Comparison of ENCODE assay signal across 9 mouse cellular contexts in the genomic region with DNA sequence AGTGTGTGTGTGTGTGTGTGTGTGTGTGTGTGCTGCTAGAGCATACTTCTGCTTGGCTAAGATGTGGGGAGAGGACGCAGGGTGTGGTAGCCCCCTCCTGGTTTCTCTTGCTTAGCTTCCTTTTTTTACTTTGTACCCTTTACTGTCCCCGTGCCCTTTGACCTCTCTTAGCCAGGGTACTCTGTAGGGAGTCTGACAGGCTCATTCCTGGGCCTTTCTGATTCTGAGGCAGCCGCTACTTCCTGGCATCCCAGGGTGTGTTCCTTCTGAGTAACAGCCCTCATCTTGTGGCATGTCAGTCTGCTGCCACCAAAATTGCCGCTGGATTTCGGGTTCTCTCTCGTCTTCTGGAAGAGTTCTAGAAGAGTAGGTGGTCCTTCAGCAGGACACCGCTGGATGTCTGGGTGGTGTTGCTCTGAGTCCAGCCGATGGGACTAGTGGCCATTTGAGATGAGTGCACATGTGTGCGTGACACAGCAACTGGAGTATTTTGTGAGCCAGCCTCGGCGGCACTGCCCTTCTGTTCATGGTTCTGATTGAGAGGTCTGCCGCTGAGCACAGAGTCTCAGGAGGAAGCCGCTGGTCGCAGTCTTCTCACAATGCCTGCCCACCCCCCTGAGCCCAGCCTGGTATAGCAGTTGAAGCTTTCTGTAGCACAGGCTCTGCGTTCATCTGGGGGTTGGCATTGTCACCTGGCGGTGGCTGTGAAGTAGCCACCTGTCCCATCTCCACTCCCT. TPM values are rescaled to one million over a fixed set of nuclear protein-coding genes. Genes with fewer than 3 reads are reported as not detected.
DNase-seq lines count a peak whose midpoint lies in the region; ATAC-seq and TF ChIP-seq lines count a peak whose summit lies in the region.
"Had no signal": no experiment of that assay in that cellular context is flagged by ENCODE, and none has a peak within 500 bp of the region (broad histone marks: within the 10 kb centered on the region; RNA-seq: fewer than 3 reads in every experiment).

No protein-coding gene starts in this region.

- H3K9ac ChIP-seq in lung, embryonic 14.5 days, result peak overlapping the region; percentile 41
- H3K9ac ChIP-seq in hindbrain, embryonic 11.5 days (ENCODE audit: low read depth, low read length), result peak overlapping the region; percentile 37

- 16% methylated on average over 16 of the region's 16 CpGs for WGBS in lung, embryonic 14.5 days
- WGBS in hindbrain, embryonic 11.5 days, result 8% methylated on average over 16 of the region's 16 CpGs
- WGBS in midbrain, embryonic 10.5 days, result 12% methylated on average over 16 of the region's 16 CpGs

- TF ChIP-seq POLR2A in cortical plate, adult 2 months (IDR thresholded peaks at IDR 0.05; ENCODE audit: extremely low read depth, insufficient read depth, low read length), result no peak

- H3K27ac ChIP-seq in lung, embryonic 14.5 days (ENCODE audit: low read depth), result peak overlapping the region; percentile 86
- H3K27ac ChIP-seq in cortical plate, adult 2 months (ENCODE audit: insufficient read depth, low read length), result peak overlapping the region; percentile 85
- peak overlapping the region; percentile 86 for H3K27ac ChIP-seq in hindbrain, embryonic 11.5 days (ENCODE audit: low read depth, low read length)
- peak overlapping the region; percentile 85 for H3K27ac ChIP-seq in midbrain, embryonic 10.5 days (replicated peaks)

- no peaks in the 10 kb centered on the region for H3K27me3 ChIP-seq in lung, embryonic 14.5 days (ENCODE audit: insufficient read depth, low read length)
- H3K27me3 ChIP-seq in hindbrain, embryonic 11.5 days (ENCODE audit: control insufficient read depth, insufficient read depth, low read length), result no peaks in the 10 kb centered on the region
- no peaks in the 10 kb centered on the region for H3K27me3 ChIP-seq in midbrain, embryonic 10.5 days (ENCODE audit: low read depth, poor library complexity, severe bottlenecking)

- DNase-seq in lung, embryonic 14.5 days, result no peak
- DNase-seq in lung, postnatal 25 days (ENCODE audit: low spot score), result no peak
- peak; percentile 45 for DNase-seq in hindbrain, embryonic 11.5 days (ENCODE audit: low spot score)
- peak; percentile 42 for DNase-seq in midbrain, embryonic 10.5 days (ENCODE audit: low spot score)
- DNase-seq in urinary bladder, postnatal 14 days (ENCODE audit: low spot score), result no peak
- DNase-seq in gastrocnemius, adult 8-10 months (ENCODE audit: low spot score in 2 of 2), result no peak
- no peak for DNase-seq in layer of hippocampus, adult 18-20 months (ENCODE audit: low spot score in 2 of 2)

- H3K4me2 ChIP-seq in lung, embryonic 14.5 days, result peak overlapping the region; percentile 54
- H3K4me2 ChIP-seq in hindbrain, embryonic 11.5 days (replicated peaks; ENCODE audit: low read depth, low read length), result peak overlapping the region; percentile 21; the same call in 1 of the 2 replicates

- H3K9me3 ChIP-seq in lung, embryonic 14.5 days (ENCODE audit: low read depth, low read length), result no peaks in the 10 kb centered on the region
- H3K9me3 ChIP-seq in hindbrain, embryonic 11.5 days (ENCODE audit: control insufficient read depth, low read length), result no peaks in the 10 kb centered on the region
- H3K9me3 ChIP-seq in midbrain, embryonic 10.5 days (replicated peaks), result no peaks in the 10 kb centered on the region

- H3K36me3 ChIP-seq in lung, embryonic 14.5 days (ENCODE audit: insufficient read depth), result 0 out of 2 replicates have a peak, but pooled peaks cover 6% of the 10 kb centered on the region
- H3K36me3 ChIP-seq in hindbrain, embryonic 11.5 days (ENCODE audit: control insufficient read depth, insufficient read depth, low read length), result no peaks in the 10 kb centered on the region
- peaks cover 13% of the 10 kb centered on the region for H3K36me3 ChIP-seq in midbrain, embryonic 10.5 days

- ATAC-seq in lung, embryonic 14.5 days (ENCODE audit: insufficient read depth), result no peak
- ATAC-seq in hindbrain, embryonic 11.5 days (ENCODE audit: low FRiP score), result peak; percentile 52

- peaks cover 28% of the 10 kb centered on the region for H3K4me1 ChIP-seq in lung, embryonic 14.5 days (ENCODE audit: insufficient read depth)
- H3K4me1 ChIP-seq in cortical plate, adult 2 months (ENCODE audit: control insufficient read depth, insufficient read depth, low read length), result peaks cover 39% of the 10 kb centered on the region
- peaks cover 25% of the 10 kb centered on the region for H3K4me1 ChIP-seq in hindbrain, embryonic 11.5 days (replicated peaks; ENCODE audit: control insufficient read depth, insufficient read depth, low read length)
- H3K4me1 ChIP-seq in midbrain, embryonic 10.5 days, result peaks cover 89% of the 10 kb centered on the region

- peak; percentile 21; the same call in 1 of the 2 replicates for TF ChIP-seq CTCF in lung, embryonic 14.5 days (IDR thresholded peaks at IDR 0.05; ENCODE audit: low read depth)
- no peak for TF ChIP-seq CTCF in cortical plate, adult 2 months (IDR thresholded peaks at IDR 0.05; ENCODE audit: extremely low read depth, insufficient read depth, low read length)

- no peak overlapping the region for H3K4me3 ChIP-seq in lung, embryonic 14.5 days (ENCODE audit: low read depth, low read length)
- H3K4me3 ChIP-seq in cortical plate, adult 2 months (ENCODE audit: insufficient read depth, low read length), result no peak overlapping the region
- peak overlapping the region; percentile 3; the same call in 1 of the 2 replicates for H3K4me3 ChIP-seq in hindbrain, embryonic 11.5 days (ENCODE audit: low read depth, low read length)
- H3K4me3 ChIP-seq in midbrain, embryonic 10.5 days, result peak overlapping the region; percentile 42
- H3K4me3 ChIP-seq: erythroblast, embryonic 14.5 days had no signal

RNA-seq across cellular contexts. Expression of a gene that starts 16.3 kb away (rescaled TPM):
- 69.0 and 76.8 TPM in 2 replicates for polyA plus RNA-seq in lung, embryonic 14.5 days (2014; fragmentation: Nextera tagmentation; extraction: Ambion mirVana)
- 97.6 and 99.1 TPM in 2 replicates for polyA plus RNA-seq in cortical plate, adult 2 months (2012; rRNA removed)
- 57.6 and 69.0 TPM in 2 replicates for polyA plus RNA-seq in hindbrain, embryonic 11.5 days (2014; fragmentation: Nextera tagmentation; extraction: Ambion mirVana)
- polyA plus RNA-seq in midbrain, embryonic 10.5 days (2016; fragmentation: Nextera tagmentation; extraction: Ambion mirVana), result 41.5 and 57.6 TPM in 2 replicates
- total RNA-seq in gastrocnemius, adult 8-10 months (2022), result 10 to 100 TPM; 81.0 to 90.8 (median 85.9) TPM
- 100 to 1,000 TPM; 293 to 298 TPM for total RNA-seq in layer of hippocampus, adult 18-20 months (2021)

Comparison
In these comparisons a context has a peak if more than half of its experiments do, and no peak if none do; other contexts are left out.
1. DNase-seq: peak in hindbrain, embryonic 11.5 days (single experiment) and midbrain, embryonic 10.5 days (single experiment); none in lung, embryonic 14.5 days (single experiment), lung, postnatal 25 days (single experiment), urinary bladder, postnatal 14 days (single experiment), gastrocnemius, adult 8-10 months (0 of 2) and layer of hippocampus, adult 18-20 months (0 of 2).
2. H3K4me3 ChIP-seq: peak in hindbrain, embryonic 11.5 days (single experiment) and midbrain, embryonic 10.5 days (single experiment); none in lung, embryonic 14.5 days (single experiment) and cortical plate, adult 2 months (single experiment).
3. Peak in every context shown above with its lines, with median percentiles within 50 percentile points of each other: H3K27ac ChIP-seq.